Mouse (Mus musculus): ENCODE results near the gene Tab2.
"Not testable (repeated sequence)": the region's sequence is repeated elsewhere in the genome, so short reads cannot be mapped to it uniquely, and the experiment has no call there.

Gene Tab2

DNA sequence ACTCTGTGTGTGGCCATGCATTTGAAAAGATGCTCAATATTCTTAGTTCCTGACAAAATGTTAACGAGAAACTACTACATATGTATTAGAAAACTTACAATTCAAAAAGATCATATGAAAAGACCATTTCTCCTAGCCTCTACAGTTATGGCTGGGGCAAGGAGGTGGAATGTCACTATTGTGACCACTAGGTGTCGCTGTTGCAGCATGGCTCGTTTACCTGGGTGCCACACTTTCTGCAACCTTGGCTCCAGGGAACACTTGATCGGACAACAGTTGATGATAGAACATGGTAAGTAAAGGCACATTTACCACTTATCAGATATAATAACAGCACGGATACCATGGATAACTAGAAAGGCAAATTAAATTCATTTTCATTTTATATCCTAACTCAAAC lies 72.5 kb downstream of the Tab2 start:
- DNase-seq: peak; percentile 87

DNA sequence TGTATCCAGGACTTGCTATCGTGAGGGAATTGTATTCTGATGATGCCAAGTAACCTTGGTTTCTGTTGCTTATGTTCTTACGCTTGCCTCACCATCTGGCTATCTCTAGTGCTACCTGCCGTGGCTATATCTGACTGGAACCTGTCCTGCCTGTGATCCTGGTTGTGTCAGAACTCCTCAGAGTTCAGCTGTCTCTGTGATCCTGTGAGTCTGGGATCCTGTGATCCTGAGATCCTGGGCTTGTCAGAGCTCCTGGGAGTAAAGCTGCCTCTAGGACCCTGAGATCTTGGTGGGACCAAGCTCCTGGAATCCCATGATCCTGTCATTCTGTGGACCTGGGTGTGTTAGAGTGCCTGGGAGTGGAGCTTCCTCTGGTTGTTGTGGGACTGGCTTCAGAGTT lies 74.1 kb downstream of the Tab2 start:
- DNase-seq: no peak

DNA sequence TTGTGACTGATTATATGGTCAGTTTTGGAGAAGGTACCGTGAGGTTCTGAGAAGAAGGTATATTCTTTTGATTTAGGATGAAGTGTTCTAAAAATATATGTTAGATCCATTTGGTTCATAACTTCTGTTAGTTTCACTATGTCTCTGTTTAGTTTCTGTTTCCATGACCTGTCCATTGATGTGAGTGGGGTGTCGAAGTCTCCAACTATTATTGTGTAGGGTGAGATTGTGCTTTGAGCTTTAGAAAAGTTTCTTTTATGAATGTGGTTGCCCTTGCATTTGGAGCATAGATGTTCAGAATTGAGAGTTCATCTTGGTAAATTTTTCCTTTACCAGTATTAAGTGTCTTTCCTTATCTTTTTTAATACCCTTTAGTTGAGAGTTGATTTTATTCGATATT lies 75.7 kb downstream of the Tab2 start:
- DNase-seq: not testable (repeated sequence)

DNA sequence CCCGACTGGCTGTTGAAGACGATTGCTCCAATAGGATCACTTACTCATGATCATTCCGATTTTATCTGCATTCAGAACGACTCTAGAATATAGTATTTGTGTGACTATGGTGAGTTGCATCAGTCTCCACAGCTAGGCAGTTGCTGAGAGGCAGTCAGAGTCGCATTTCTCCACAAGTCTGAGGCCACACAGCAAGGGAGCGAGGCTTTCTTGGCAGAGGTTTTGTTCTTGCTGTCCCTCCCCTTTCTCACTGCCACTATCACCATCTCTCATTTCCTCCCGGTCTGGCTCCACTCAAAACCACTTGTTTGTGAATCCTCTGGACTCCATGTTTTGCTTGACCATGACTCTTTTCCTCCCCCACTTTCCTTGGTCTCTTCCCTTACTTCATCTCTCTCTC lies 81.8 kb downstream of the Tab2 start:
- no peak for DNase-seq

DNA sequence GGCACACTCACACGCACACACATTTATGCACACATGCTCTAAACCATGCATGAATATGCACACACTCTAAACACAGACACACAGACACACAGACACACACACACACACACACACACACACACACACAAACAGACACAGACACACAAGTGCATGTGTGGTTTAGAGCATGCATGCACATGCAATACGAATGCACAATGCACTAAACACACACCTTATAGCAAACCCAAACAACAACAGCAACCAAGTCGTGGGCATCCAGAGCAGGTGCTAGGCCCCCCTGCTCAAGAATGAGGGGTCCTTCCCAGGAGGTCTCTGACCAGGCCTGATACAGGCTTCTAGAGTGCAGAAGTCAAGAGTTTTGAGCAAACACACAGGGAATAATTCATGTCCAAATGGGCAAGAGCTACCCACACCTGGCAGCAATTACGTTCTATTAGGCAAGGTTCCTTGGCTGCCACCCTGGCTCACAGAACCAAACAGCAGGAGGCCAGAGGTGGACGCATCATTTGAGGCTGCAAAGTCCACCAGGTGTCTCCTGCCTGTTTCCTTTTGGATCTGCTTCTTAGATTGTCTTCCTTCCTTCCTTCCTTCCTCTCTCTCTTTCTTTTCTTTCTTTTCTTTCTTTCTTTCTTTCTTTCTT lies 84.5 kb downstream of the Tab2 start:
- no peak for DNase-seq

DNA sequence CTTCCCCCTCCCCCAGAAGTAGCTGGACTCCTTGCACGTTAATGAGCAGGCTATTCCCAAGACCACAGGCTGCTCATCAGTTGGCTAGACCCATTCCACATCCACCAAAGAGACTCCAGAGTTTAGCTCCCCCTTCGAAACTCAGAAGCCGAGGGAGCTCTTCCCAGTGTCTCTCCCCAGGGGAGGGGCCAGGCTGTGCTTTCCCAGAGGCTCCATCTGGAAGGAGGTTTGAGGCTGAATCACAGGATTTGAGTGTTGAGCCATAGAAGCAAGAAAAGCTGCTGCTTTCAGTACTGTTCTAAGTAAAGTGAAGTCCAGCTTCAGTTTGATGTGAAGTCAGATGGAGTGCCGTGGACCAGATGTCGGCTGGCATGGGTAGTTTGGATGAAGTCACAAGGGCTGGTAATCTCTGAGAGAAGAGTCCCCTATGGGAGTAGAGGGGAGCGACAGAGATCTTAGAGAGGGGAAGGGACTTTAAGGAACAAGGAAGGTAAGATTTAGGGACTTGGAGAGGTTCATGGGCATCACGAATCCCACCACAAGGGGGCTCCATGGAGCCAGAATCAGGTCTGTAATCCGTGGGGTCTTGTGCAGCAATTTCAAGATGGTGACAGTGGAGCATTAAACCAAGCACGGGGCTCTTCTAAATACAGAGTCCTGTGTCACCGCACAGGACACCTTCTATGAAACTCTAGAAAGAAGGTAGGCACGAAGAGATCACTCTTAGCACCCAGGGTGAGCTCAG lies 85.3 kb downstream of the Tab2 start:
- peak; percentile 42 for DNase-seq

DNA sequence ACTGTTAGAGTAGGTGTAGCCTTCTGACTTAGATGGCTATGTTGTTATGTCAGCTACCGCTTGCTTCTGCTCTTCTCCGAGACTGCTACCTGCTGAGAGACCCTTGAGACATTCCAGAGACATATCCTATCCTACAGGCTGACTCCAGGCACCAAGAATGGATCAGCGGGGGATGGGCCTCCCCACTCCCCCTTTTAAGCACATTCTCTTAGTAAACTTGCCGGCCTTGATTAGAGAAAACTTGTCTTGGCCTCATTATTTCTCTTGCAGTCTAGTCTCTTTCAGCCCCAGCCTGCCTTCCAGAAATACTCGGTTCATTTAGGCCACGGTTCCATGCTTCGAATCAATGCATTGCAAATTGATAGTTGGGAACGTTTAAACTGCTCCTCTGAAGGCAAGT lies 86.3 kb downstream of the Tab2 start:
- no peak for DNase-seq

DNA sequence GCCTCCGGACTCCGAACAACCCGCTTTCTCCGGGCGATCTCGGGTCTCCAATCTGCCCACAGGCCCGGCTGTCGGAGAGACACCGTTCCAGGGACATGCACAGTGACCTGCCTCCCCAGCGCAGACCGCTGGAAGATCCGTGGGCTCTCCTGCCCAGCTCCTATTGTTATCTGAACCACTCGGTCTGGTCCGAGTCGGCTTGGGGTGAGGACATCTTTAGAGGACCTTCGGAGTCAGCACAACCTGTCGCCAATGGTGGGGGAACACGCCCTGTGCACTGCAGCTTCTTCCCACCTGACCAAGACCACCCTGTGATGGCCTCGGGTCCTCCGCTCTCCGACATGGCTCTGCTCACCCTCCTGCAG lies 88.4 kb downstream of the Tab2 start:
- DNase-seq: no peak

DNA sequence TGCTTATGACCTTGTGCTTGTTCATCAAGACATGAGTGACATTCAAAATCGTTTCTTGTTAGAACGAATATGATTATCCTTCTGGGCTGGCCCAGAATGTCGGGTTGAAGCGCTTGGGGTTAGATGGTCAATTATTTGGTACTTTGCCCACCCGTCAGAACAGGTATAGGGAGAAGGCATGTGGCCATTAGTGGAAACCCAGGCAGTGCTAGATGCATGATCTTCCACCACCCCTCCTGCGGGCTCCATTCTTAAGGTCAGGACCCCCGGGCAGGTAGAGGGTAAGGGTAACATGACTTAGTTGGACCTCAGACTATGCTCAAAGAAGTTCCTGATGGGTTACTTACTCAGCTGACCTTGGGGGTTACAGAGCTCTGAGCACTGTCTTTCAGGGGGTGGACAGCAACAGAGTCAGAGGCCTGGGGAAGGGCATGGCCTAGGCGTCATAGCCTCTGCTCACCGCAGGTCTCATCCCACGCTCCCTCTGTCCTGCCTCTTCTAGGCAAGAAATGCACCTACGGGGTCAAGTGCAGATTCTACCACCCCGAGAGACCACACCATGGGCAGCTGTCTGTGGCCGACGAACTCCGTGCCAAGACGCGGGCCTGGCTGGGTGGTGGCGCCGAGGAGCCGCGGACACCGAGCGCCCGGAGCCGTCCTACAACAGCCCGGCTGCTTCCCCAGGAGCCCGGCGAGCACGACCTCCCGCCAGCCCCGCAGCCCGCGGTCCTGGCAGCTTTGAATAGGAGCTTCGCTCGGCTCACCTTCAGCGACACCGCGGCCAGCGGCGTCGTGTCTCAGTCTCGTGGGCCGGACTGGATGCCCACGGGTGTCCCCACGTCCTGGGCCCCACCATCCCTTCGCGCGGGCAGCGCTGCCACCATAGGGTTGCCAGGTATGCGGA lies 89.0 kb downstream of the Tab2 start:
- peak; percentile 37 for DNase-seq

DNA sequence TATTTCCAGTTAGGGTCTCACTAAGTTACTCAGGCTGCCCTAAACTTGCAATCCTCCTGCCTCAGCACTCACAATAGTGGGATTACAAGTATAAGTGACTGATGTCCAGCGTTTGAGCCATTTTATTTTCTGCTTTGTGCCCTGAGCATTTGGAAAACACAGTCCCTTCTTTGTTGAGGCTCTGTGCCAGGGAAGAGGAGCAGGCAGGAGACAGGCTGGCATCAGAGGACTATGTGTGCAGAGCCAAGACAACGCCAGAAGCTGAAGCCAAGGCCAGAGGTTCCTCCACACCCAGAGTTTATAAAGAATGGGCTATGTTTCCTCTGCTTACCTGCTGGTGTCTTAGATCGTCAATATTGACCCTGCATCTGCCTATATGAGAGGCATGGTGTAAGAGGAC lies 91.2 kb downstream of the Tab2 start:
- no peak for DNase-seq

DNA sequence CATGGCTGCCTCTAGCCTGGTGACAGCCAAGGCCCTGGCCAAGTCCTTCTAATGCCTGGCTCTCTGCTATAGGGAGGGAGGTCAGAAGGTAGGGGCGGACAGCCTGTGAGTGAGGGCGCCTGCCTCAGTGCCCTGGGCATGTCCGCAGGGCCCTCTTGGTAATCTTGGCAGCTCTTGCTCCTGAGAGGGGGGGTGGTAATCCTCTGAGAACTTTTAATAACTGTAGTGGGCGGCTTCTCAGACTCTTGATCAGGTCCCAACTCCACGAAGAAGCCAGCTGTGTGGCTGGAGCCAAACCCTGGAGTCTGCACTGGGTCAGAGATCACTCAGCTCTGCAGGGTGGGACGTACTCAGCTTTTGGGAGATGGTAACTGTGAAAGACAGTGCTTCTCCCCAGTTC lies 91.8 kb downstream of the Tab2 start:
- DNase-seq: no peak

DNA sequence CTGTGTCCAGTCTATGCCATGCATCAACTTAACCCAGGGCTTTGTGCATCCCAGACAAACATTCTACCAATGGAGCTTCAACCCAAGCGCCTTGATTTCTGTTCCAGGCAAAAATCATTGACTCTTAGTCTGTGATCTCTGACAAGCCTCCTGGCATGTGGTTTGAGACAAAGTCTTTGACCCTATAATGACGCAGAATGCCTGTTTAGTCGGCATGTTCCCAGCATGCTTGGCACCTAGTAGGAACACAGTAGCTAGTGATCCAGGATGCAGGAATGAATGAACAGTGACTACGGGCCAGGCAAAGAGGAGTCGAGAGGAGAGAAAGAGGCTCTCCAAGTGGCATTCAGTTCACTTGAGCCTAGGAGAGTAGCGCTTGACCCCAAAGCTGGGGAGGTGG lies 92.6 kb downstream of the Tab2 start:
- no peak for DNase-seq

DNA sequence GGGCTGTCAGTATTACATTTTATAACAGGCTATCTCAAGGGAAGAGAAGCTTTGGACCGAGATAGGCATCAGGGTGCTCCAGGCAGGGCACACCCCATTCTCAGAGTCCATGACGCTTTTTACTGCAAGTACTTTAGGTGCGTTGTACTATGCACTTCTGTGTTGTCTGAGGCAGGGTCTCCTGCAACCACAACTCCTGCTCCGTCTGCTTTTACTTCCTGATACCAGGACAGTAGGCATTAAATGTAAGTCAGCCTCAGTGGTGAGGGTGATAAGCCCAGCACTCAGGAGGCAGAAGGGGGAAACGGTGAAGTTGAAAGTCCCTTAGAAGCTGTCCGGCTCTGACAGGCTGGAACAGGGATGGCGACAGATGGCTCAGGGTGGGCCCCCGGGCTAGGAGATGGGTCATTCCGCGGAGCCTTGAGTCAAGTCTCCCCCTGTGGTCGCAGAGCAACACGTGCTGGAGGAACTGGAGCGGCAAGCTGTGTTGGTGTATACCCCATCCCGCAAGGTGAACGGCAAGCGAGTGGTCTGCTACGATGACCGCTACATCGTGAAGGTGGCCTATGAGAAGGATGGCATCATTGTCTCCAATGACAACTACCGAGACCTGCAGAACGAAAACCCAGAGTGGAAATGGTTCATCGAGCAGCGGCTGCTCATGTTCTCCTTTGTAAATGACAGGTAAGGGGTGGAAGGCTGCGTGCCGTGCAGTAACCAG lies 93.9 kb downstream of the Tab2 start:
- DNase-seq: no peak

DNA sequence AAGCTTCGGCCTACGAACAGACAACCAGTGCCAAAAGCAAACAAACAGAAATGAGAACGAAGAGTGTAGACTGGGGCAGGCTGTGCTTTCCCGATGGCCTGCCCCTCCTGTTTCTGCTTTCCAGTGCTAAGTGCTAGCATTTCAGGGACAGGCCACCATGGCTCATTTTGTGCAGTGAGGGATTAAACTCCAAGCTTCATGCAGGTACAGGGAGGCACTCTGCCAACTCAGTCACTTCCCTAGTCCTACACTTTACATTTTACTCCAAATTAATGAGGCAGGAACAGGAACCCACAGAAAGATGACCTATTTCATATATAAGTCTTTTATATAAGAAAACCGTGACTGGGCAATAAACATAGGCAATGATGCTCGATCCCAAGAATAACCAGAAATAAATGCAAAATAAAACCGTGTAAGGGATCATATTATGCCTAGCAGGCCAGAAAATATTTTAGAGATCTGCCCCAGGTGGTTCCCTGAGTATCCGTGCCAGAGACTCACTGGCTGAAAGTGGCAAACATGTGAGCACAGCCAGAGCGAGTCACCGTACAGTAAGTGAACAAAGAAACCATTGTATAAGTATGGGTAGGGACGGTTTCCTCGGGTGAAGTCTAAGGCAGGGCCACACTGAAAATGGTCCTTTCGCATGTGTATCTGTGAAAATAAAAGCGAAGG lies 94.6 kb downstream of the Tab2 start:
- no peak for DNase-seq

DNA sequence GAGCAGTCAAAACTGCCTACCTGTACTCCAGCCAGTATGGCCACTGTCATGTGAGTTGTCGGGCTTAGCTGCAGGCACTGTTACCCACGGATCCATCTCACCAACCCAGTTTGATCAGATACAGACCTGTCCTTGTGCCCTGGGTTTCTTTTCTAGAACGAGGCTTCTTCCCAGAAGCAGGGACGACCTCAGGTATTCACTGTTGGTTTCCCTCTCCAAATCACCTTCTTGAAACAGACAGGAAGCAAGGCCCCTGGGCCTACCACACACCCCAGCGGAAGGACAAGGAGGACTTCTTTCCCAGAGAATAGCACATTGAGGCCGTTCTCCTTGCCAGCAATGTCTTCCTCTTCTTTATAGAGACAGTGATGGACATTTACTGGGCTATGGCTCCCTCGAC lies 95.5 kb downstream of the Tab2 start:
- no peak for DNase-seq

All from lung, postnatal 14 days (tissue).